Mouse (Mus musculus) erythroblast, embryonic 14.5 days (primary cell): Measurements from ENCODE around the gene Isy1.

Experiments
- GATA1 ChIP-seq: IDR thresholded peaks from 2 replicates; pipeline ENCODE4 v1.6.1; 2012; ENCODE audit warnings: low read length, inconsistent platforms, mixed read lengths
- TAL1 ChIP-seq: IDR thresholded peaks from 3 replicates; pipeline ENCODE4 v1.6.1; 2012; ENCODE audit warnings: low read length, inconsistent platforms, mixed read lengths

DNA sequence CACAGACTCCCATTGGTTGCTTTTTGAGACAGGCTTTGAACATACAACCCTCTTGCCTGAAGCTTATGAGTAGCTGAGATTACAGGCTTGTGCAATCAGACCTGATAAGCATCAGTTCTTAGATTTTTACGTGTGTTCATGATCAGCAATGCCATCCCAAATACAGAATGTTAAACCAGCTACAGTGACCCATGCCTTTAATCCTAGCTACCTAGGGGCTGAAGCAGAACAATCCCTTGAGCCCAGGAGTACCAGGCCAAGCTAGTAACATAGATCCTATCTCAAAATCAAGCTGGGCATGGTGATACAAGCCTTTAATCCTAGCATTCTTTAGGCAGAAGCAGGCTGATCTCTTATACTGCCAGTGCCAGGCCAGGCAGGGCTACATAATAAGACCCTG, 34.6 kb downstream of the Isy1 start:
- no peak for TF ChIP-seq GATA1
- no peak for TF ChIP-seq TAL1
